Mouse (Mus musculus) spleen, postnatal 10 days (tissue): ENCODE results near the gene Atg9a.

Experiments
- DNase-seq, 2 experiments: peaks; one replicate each; pipeline ENCODE4 v3.0.0; 2021 to 2022; ENCODE audit warnings: low spot score in 2 of 2

The Atg9a gene

GRCm38 (mm10) chr1:75191622-75192402, at the start of gene Atg9a, which contains the start of gene Ankzf1:
Gene Atg9a, minus strand, starts transcription at chr1:75192196.
Gene Ankzf1, plus strand, starts transcription at chr1:75192151.
- DNase-seq, result peak; percentile 87 to 94

DNA sequence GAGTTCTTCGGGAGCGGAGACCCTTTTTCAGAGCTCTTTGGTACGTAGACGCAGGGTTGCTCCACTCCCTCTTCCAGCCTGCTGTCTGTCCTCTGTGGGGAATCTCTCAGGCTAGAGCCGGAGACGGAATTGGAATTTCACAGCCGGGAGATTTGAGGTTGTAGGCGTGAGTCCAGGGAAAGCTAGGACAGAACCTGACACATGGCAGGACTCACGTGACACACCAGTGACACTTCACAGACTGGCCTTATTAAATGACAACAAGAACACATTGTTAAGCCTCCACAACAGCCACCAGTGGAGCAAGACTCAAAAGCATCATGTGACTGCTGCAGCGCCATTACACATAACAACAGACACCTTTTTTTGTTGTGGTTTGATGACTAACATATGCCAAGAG, 47.6 kb upstream of the Atg9a start:
- peak in 1 of 2 experiments; percentile 12 for DNase-seq

- DNase-seq, result peak; percentile 91 to 93
Measured at GRCm38 (mm10) chr1:75236117-75237050, 44.4 kb upstream of the Atg9a start, which contains the start of gene Dnajb2. Gene Dnajb2, plus strand, starts transcription at chr1:75236406.

DNA sequence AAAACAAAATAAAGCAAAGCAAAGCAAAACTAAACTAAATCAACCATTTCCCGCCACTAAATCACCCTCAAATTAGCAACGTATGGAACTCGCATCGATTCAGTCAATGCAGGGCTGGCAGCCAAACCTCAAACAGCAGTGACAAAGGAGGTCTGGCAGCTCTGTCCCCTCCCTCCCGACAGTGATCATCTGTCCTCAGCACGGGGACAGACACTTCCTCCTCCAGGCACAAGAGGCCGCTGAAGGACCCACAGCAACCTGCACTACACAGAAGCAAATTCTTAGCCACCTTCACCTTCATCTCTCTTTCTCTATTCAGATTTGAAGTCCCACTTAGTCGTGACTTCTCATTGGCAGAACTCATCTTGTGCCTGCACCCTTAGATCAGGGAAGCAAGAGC, 42.6 kb upstream of the Atg9a start:
- peak; percentile 70 to 84 for DNase-seq

- DNase-seq, result peak in 1 of 2 experiments; percentile 31
Measured at GRCm38 (mm10) chr1:75232489-75232888, 40.5 kb upstream of the Atg9a start.

GRCm38 (mm10) chr1:75231664-75232152, 39.7 kb upstream of the Atg9a start, which contains the start of gene A630095N17Rik:
Gene A630095N17Rik, minus strand, starts transcription at chr1:75232102.
- DNase-seq, result peak in 1 of 2 experiments; percentile 14

- no peak for DNase-seq
Measured at GRCm38 (mm10) chr1:75231224-75231623, 39.2 kb upstream of the Atg9a start.

DNA sequence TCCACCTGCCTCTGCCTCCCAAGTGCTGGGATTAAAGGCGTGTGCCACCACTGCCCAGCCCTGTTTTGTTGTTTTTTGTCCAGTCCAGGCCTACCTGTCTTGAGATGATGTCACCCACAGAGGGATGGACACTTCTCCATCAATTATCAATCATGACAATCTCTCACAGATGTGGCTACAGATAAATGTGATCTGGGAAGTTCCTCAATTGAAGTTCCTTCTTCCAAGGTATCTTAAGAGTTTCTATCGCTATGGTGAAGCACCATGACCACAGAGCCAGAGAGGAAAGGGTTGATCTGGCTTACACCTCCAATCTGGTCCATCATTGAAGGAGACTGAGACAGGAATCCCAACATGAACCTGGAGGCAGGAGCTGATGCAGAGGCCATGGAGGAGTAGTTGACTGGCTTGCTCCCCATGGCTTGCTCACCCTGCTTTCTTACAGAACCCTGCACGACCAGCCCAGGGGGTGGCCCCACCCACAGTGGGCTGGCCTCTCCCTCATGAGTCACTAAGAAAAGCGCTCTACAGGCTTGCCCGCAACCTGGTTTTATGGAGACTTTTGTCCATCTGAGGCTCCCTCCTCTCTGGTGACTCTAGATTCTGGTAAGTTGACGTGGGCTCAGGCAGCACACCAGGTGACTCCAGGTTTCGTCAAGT, 38.5 kb upstream of the Atg9a start:
- DNase-seq, result peak; percentile 34 to 43

- peak; percentile 33 to 58 for DNase-seq
Measured at GRCm38 (mm10) chr1:75229158-75229557, 37.2 kb upstream of the Atg9a start.

DNA sequence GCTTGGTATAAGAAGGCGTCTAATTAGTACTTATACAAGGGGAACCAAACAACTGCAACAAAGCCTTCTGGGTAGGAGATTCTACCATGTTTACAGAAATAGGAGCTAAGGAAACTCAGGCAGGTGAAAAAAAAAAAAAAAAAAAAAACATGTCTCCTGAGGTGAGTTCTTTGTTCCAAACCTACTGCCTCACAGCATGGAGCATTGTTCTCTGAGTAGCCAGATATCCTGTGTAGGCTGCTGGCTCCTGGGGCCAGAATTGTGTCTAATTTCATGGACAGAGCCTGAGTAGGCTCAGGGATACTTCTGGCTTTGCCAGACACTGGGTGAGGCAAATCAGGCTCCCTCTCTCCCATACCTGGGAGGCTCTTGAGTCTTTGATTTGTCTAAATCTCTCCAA, 35.7 kb upstream of the Atg9a start:
- DNase-seq, result no peak

DNA sequence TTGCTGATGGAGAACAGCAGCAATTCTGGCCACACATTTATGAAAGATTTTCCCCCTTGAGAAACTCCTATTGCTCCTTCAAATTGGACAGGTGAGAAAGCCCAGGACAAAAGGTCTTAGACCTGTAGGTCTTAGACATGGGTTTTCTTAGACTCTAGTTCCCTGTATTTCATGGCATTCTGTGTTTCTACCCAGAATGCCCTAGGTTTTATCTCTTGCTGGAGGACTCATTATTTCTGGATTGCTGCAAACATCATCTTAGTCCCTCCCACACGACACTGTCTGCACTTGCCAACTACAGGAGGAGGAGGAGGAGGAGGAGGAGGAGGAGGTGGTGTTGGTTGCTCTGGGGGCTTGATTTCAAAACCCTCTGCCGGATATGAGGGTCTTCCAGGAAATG, 34.1 kb upstream of the Atg9a start:
- DNase-seq, result no peak

DNA sequence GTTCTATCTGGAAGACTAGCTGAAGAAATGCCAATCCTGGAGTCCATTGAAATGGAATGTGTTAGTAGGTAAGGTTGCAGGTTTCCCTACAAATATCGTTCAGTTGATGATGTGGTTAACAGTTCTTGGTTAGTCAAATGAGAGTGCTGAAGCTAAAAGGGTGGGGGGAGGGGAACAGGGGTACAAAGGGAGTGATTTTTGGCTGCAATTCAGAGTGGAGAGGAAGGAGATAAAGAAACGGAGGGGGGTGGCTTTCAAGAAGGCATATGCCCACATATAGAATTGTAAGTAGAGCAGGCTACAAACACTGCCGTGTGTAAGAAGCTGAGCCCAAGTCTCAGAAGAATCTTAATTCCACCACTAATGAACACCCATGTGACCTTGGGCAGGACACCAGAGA, 33.5 kb upstream of the Atg9a start:
- no peak for DNase-seq

DNA sequence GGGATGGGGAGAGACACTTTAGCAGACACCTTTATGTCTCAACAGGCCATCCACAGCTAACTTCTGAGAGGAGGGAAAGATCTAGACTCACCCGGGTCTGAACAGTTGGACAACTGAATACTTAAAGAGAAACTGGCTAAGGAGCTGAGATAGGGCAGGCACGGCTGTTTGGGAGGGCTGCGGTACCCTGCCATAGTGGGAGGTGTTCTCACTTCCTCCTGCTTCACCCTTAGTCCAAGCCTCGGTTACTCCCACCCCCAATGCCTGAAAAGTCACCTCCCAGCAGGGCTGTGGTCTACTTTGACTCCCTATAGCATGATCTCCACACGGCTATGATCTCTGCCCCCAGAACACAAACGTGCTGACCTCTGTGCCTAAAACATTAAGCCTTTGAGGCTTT, 31.5 kb upstream of the Atg9a start:
- DNase-seq, result peak in 1 of 2 experiments; percentile 27

- DNase-seq, result no peak
Measured at GRCm38 (mm10) chr1:75222926-75223325, 30.9 kb upstream of the Atg9a start.

DNA sequence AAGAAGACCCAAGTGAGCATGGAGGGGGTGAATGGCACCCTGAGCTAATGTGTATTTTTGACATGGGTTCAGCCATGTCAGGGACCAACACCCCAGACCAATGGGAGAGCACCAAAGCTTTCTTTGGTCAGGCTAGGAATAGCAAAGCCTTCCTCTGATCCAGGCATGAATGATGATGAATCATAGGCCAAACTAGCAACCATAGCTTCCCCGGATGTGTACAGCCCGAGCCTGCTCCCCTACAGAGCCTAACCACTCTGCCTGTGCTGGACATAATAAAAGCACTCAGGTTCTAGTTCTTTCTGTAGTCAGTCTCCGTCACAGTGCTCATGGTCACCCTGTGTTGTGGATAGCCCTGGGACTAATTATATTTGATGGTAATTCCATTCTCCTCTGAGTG, 29.5 kb upstream of the Atg9a start:
- no peak for DNase-seq

DNA sequence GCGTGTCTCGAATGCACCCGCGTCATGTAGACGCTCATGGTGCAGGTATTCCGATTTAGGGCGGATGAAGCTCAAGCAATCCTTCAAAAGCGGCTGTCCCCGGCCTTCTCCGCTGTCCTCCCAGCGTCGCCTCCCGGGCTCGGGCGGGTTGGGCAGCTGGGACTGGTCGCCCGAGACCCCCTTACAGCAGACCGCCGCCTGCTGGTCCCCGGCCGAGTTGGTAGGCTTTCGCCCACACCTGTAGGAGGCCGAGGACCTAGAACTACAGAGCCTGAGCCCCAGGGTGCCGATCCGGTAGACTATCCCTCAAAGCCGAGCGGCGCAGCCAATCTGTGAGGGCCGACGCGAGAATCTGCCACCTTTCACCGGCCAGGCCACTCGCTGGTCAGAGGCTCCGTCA, 27.5 kb upstream of the Atg9a start, which contains the start of gene Tuba4a:
Gene Tuba4a (minus strand): TSS at position 335 of the 400 bp plus-strand sequence.
- peak in 1 of 2 experiments; percentile 61 for DNase-seq

DNA sequence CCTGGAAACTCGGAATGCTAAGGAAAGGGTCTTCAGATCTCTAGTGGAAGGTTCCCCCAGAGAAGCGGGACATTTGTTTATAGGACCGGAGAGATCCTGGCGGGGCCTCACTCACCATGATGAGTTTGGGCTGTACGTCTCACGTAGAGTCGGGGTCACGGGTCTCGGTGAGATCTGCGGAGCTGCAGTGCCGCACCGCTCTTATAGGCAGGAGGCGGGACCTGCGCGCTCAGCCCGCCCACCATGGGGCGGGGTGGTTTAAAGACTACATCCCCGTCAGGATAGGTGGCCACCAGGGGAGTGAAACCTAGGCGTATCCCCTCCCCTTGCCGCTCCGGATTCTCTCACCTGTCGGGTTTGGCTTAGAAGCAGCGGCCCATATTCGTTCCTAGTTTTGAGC, 27.1 kb upstream of the Atg9a start:
- peak; percentile 98 to 99 for DNase-seq

GRCm38 (mm10) chr1:75218227-75219001, 26.4 kb upstream of the Atg9a start:
- peak; percentile 76 to 85 for DNase-seq

GRCm38 (mm10) chr1:75217893-75218226, 25.9 kb upstream of the Atg9a start:
- no peak for DNase-seq

DNA sequence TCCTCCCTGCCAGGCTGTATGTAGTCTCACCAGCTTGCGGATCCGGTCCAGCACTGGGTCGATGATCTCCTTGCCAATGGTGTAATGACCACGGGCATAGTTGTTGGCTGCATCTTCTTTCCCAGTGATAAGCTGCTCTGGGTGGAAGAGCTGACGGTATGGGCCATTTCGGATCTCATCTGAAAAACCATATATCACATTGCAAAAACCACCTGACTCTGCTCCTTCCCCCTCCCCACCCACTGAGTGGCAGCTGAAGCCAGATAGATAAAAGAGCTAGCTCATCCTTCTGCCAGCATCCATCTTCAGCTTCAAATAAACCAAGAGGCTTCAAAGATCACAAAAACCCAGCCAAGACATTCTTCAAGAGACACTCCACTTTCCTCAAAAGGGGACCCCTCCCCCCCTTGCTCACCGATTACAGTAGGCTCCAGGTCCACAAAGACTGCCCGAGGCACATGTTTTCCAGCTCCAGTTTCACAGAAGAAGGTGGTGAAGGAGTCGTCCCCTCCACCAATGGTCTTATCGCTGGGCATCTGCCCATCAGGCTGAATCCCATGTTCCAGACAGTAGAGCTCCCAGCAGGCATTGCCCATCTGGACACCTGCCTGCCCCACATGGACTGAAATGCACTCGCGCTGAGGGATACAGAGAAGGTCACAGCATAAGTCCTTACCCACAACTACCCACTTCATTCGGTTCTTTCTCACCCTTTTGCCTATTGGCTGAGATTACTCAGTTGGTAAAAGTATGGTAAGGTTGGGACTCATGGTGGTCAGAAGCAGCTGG, 25.0 kb upstream of the Atg9a start:
- DNase-seq, result peak; percentile 52 to 70
